Mouse (Mus musculus): Measurements from ENCODE around the gene Tgfbr3. TPM values are rescaled to one million over a fixed set of nuclear protein-coding genes. Genes with fewer than 3 reads are reported as not detected.

The Tgfbr3 gene
- polyA plus RNA-seq, 3 experiments from 2014 or later = 2.1 to 17.2 (median 11.8) TPM

- ATAC-seq = no peak
Measured at GRCm38 (mm10) chr5:107073536-107073935, 215.9 kb downstream of the Tgfbr3 start.

DNA sequence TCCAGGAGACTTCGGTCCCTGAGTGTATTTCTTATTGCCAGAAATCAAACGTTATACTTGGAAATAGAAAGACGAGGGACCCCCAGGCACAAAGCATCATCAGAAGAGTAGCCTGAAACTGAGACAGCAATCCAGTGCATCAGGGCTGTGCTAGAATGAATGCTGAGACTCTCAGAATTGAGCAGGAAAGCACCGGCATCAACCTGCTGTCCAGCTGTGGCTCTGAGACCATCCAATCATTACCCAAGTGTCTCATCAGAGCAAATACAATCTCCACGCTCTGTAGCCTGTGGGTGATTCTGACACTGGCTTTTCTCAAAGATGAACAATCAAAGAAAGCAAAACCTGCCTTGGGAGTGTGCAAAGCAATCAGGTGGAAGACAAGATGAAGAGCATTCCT, 221.3 kb downstream of the Tgfbr3 start:
- no peak for ATAC-seq

DNA sequence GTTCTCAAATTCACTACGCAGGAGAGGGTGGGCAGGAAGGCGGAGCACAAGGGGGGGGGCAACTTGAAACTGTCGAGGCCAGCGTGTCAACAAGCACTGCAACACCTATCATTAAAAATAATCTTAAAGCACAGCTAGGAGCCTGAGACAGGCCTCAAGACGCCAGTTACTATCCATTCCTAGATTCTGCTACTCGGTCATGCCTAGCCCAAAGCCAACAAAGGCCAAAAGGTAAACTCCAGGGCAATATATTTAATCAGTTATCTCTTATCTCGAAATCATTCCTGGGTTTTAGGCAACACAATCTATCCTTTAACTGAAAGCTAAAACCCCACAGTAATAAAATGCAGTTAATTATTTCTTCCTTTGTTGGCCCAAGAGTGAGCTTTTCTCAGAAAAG, 221.9 kb downstream of the Tgfbr3 start:
- ATAC-seq = no peak

- ATAC-seq = no peak
Measured at GRCm38 (mm10) chr5:107064922-107065321, 224.5 kb downstream of the Tgfbr3 start.

- no peak for ATAC-seq
Measured at GRCm38 (mm10) chr5:107062229-107062852, 227.1 kb downstream of the Tgfbr3 start.

- no peak for ATAC-seq
Measured at GRCm38 (mm10) chr5:107059514-107059913, 229.9 kb downstream of the Tgfbr3 start.

DNA sequence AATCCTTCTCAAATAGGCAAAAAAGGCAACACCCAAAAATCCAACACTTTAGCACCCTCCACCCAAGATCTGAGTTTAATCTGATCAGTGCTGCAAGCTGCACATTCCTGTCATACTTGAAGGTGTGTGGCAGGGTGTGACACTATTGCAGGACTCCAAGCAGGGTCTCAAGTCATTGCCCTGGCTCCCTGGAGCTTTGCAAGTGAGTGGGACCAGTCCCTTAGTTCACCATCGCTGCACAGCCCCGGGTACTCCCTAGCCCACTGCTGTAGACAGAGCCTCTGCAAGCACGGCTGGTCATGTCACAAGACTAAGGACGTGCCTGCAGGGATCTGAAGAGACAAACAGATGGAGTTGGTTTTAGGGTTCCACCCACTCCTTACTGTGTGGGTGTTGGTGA, 230.8 kb downstream of the Tgfbr3 start:
- ATAC-seq = no peak

Other genes starting within 250 kb of the Tgfbr3 start
- gene Brdt, start 41.5 kb upstream of the Tgfbr3 start, polyA plus RNA-seq (2017; shearing (Covaris generic)) = under 1 TPM in 1 of 3 experiments, not detected in 2; 0.62 TPM
- under 1 TPM in 2 of 3 experiments, not detected in 1; 0.78 to 0.87 TPM for gene Ephx4, start 113.1 kb upstream of the Tgfbr3 start, polyA plus RNA-seq (2017; shearing (Covaris generic))
- not detected for gene Lpcat2b, start 141.9 kb upstream of the Tgfbr3 start, polyA plus RNA-seq (2017; shearing (Covaris generic))
- 10 to 100 TPM in 1 of 3 experiments, 1 to 10 TPM in 2; 6.5 to 14.2 (median 7.2) TPM for gene Btbd8, start 148.4 kb upstream of the Tgfbr3 start, polyA plus RNA-seq (2017; shearing (Covaris generic))
- 1 to 10 TPM in 2 of 3 experiments, under 1 TPM in 1; 0.63 to 1.5 (median 1.1) TPM for gene Gm42669, start 218.0 kb upstream of the Tgfbr3 start, polyA plus RNA-seq (2017; shearing (Covaris generic))
- under 1 TPM; 0.20 to 0.34 (median 0.32) TPM for gene 1700028K03Rik, start 245.1 kb upstream of the Tgfbr3 start, polyA plus RNA-seq (2017; shearing (Covaris generic))